Mouse (Mus musculus): Measurements from ENCODE around the gene Pip5kl1. TPM values are rescaled to one million over a fixed set of nuclear protein-coding genes. Genes with fewer than 3 reads are reported as not detected.

Gene Pip5kl1
- total and polyA plus RNA-seq, 3 experiments, result 0.13 to 0.71 TPM; not detected in 1

DNA sequence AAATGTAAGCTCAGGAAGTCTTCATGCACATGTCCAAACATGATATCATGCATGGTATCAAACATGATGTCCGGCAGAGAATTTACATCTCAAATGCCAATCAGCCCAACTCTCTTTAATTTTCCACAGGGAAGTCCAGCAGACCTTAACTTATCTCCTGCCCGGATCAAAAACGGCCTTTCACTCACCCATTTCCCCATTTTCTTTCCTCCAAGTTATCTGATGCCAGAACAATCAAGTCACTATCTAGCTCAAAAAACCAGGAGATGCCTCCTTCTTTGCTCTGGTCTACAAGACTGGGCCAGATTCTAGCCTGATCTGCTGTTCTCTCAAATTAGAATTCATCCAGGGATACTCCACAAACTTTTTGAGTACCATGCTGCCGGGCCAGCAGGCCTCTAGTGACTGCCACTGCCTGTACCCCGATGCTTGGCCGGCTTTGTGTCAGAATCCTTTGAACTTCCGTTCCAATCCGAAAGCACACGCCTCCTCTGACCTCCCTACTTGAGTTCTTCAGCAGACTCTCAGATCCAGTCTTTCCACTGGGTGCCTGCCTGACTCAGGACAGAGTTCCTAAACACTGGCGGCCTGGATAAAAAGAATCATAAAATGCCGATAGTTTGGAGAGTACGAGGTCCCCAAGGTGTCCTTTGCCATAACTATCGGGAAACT is 40.4 kb upstream of the Pip5kl1 start:
- Histone ChIP-seq H3K27me3 (ENCODE audit: insufficient read depth, low read length) (peaks cover 23% of the 10 kb centered on the region; the same call in 1 of the 2 replicates), H3K4me1 (ENCODE audit: insufficient read depth, low read depth, low read length) (peaks cover 66% of the 10 kb centered on the region), H3K9me3 (replicated peaks) (no peaks in the 10 kb centered on the region), H3K36me3 (replicated peaks) (peaks cover 12% of the 10 kb centered on the region), H3K4me3 (ENCODE audit: low read depth, low read length) (peak overlapping the region; percentile 87)
- ATAC-seq (ENCODE audit: extremely low read depth, insufficient number of reproducible peaks, low FRiP score, poor library complexity, severe bottlenecking), result no peak
- no peak for DNase-seq (ENCODE audit: low spot score)
- TF ChIP-seq GATA1 (IDR thresholded peaks at IDR 0.05; ENCODE audit: borderline replicate concordance, low read length), result no peak
- TF ChIP-seq POLR2AphosphoS5 (IDR thresholded peaks at IDR 0.05; ENCODE audit: insufficient replicate concordance, low read depth, low read length), result no peak
- TF ChIP-seq TAL1 (conservative IDR thresholded peaks at IDR 0.05; ENCODE audit: low read depth, low read length), result no peak
- TF ChIP-seq CTCF (IDR thresholded peaks at IDR 0.05; ENCODE audit: low read depth, low read length), result no peak
- TF ChIP-seq GATA2 (IDR thresholded peaks at IDR 0.05; ENCODE audit: borderline replicate concordance, low read depth, low read length), result no peak

DNA sequence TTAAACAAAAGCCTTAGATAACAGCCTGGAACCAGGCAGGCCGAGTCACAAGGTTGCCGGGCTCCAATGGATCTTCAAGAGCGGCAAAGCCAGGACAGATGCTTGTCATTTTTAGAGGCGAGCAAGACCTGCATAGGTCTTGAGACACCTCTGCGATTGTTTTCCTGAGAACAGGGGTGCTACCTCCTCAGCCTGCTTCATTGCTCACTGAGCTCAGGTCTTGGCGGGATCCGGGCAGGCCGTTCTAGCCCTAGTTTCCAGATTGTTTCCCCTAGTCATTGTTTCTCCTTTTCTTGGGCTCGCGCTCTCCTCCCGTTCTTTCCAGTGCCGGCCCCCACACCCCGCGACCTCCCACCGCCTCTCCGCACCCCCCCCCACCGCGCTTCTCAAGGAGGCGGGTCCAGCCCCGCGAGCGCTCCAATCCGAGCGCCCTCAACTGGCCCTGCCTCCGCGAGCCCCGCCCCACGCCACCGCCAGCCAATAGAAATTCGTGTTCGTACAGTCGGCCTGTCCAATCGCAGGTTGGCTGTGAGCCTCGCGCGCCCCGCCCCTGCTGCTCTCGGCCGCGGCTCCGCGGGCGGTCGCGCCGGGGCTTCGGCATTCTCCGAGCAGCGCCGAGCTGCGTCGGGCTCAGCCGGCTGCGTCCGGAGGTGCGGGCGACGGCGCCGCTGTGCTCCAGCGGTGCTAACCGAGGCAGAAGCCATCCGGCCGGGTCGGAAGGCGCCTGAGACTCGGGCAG is 39.7 kb upstream of the Pip5kl1 start, which contains the start of gene Fam102a:
Fam102a (plus strand) TSS at position 600 of the 739 bp plus-strand sequence.
- Histone ChIP-seq H3K9me3 (replicated peaks) (no peaks in the 10 kb centered on the region), H3K36me3 (replicated peaks) (peaks cover 19% of the 10 kb centered on the region), H3K27me3 (ENCODE audit: insufficient read depth, low read length) (peaks cover 26% of the 10 kb centered on the region; the same call in 1 of the 2 replicates), H3K4me3 (ENCODE audit: low read depth, low read length) (peak within 1 kb of the TSS; percentile 87), H3K4me1 (ENCODE audit: insufficient read depth, low read depth, low read length) (peaks cover 68% of the 10 kb centered on the region)
- ATAC-seq (ENCODE audit: extremely low read depth, insufficient number of reproducible peaks, low FRiP score, poor library complexity, severe bottlenecking) (peak; percentile 95), DNase-seq (ENCODE audit: low spot score) (peak; percentile 95)
- no peak for TF ChIP-seq TAL1 (conservative IDR thresholded peaks at IDR 0.05; ENCODE audit: low read depth, low read length)
- no peak for TF ChIP-seq CTCF (IDR thresholded peaks at IDR 0.05; ENCODE audit: low read depth, low read length)
- TF ChIP-seq GATA1 (IDR thresholded peaks at IDR 0.05; ENCODE audit: borderline replicate concordance, low read length), result no peak
- no peak for TF ChIP-seq POLR2AphosphoS5 (IDR thresholded peaks at IDR 0.05; ENCODE audit: insufficient replicate concordance, low read depth, low read length)
- TF ChIP-seq GATA2 (IDR thresholded peaks at IDR 0.05; ENCODE audit: borderline replicate concordance, low read depth, low read length), result no peak

DNA sequence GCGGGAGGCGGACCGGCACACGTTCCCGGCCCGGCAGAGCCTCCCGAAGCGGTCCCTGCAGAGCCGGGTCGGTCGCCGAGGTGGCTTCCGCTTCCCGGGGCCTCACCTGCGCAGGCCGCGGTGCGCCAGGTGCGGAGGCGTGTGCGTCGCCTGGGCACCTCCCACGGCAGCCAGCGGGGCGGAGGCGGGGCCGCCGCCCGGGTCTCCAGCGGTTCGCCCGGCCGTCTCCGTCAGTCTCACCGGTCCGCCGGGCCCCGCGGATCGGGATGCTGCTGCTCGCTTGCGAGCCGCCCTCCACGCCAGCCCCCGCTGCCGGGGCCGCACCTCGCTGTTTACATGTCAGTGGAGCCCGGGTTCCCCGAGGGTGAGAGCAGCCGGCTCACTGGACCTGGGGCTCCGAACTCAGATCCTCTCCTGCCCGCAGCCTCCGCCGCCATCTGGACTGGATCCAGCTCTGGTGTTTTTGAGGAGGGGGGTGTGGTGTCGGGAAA is 39.1 kb upstream of the Pip5kl1 start:
- Histone ChIP-seq H3K9me3 (replicated peaks) (no peaks in the 10 kb centered on the region), H3K4me1 (ENCODE audit: insufficient read depth, low read depth, low read length) (peaks cover 64% of the 10 kb centered on the region), H3K4me3 (ENCODE audit: low read depth, low read length) (peak overlapping the region; percentile 87), H3K36me3 (replicated peaks) (peaks cover 22% of the 10 kb centered on the region), H3K27me3 (ENCODE audit: insufficient read depth, low read length) (peaks cover 26% of the 10 kb centered on the region; the same call in 1 of the 2 replicates)
- no peak for TF ChIP-seq GATA2 (IDR thresholded peaks at IDR 0.05; ENCODE audit: borderline replicate concordance, low read depth, low read length)
- no peak for TF ChIP-seq CTCF (IDR thresholded peaks at IDR 0.05; ENCODE audit: low read depth, low read length)
- TF ChIP-seq POLR2AphosphoS5 (IDR thresholded peaks at IDR 0.05; ENCODE audit: insufficient replicate concordance, low read depth, low read length), result no peak
- TF ChIP-seq GATA1 (IDR thresholded peaks at IDR 0.05; ENCODE audit: borderline replicate concordance, low read length), result no peak
- no peak for TF ChIP-seq TAL1 (conservative IDR thresholded peaks at IDR 0.05; ENCODE audit: low read depth, low read length)
- ATAC-seq (ENCODE audit: extremely low read depth, insufficient number of reproducible peaks, low FRiP score, poor library complexity, severe bottlenecking) (no peak), DNase-seq (ENCODE audit: low spot score) (peak; percentile 53)

DNA sequence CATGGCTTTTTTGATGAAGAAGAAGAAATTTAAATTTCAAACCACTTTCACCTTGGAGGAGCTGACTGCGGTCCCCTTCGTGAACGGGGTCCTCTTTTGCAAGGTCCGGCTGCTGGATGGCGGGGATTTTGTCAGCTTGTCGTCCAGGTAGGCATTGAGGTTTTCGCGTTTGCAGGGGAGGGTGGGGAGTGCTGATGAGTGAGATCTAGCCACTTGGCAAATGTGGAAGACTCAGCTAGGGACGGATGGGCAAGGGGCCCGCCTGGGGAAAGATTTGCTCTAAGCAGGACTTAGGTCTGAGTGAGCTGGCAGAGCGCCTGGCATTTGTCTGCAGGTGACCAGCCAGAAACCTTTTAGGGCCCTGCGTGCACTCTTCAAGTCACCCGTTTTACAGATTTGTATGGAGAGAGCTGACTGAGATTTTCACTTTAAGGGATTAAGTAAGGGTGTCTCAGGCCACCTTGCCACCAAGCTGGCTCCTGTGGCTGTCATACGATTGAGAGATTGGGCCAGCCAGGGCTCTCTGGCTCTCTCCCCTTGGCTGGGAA is 38.4 kb upstream of the Pip5kl1 start:
- ATAC-seq (ENCODE audit: extremely low read depth, insufficient number of reproducible peaks, low FRiP score, poor library complexity, severe bottlenecking), result no peak
- Histone ChIP-seq H3K27me3 (ENCODE audit: insufficient read depth, low read length) (peaks cover 29% of the 10 kb centered on the region; the same call in 1 of the 2 replicates), H3K9me3 (replicated peaks) (no peaks in the 10 kb centered on the region), H3K36me3 (replicated peaks) (peaks cover 28% of the 10 kb centered on the region), H3K4me3 (ENCODE audit: low read depth, low read length) (peak overlapping the region; percentile 87), H3K4me1 (ENCODE audit: insufficient read depth, low read depth, low read length) (peaks cover 62% of the 10 kb centered on the region)
- DNase-seq (ENCODE audit: low spot score), result no peak
- TF ChIP-seq CTCF (IDR thresholded peaks at IDR 0.05; ENCODE audit: low read depth, low read length) (no peak), TAL1 (conservative IDR thresholded peaks at IDR 0.05; ENCODE audit: low read depth, low read length) (no peak)

DNA sequence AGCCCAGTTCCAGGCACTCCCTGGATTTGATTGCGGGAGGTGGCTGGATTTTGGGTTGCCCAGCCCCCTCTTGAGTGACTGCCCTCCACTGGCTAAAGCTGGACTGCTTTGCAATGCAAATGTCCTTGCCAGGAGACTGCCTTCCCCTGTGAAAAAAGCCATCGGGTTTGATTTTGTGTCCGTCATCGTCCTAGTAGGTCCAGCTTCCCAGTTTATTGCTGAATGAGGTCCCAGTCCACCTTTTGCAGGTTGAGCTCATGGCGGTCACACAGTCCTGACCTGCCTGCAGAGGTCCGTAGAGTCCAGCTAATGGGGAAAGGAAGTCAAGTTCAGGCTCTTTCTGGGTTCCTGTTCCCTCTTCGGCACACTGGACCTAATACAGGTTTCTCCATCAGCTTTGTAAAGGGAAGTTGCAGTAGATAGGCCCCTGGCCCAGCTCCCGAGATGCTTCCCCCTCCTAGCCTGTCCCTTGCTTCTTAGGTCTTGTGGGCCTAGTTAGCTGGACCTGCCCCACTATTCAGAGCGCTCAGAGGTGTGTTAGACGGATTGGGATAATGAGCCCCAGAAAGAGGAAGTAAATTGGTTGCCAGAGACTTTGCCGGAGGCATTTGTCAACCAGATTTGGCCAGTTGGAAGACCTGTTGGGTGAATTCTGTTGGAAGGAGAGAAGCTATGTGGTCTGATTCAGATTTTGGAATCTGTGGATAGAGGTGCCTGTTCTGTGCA is 37.8 kb upstream of the Pip5kl1 start:
- TF ChIP-seq POLR2AphosphoS5 (IDR thresholded peaks at IDR 0.05; ENCODE audit: insufficient replicate concordance, low read depth, low read length), result no peak
- TF ChIP-seq GATA1 (IDR thresholded peaks at IDR 0.05; ENCODE audit: borderline replicate concordance, low read length), result no peak
- no peak for TF ChIP-seq GATA2 (IDR thresholded peaks at IDR 0.05; ENCODE audit: borderline replicate concordance, low read depth, low read length)
- TF ChIP-seq CTCF (IDR thresholded peaks at IDR 0.05; ENCODE audit: low read depth, low read length), result no peak
- no peak for TF ChIP-seq TAL1 (conservative IDR thresholded peaks at IDR 0.05; ENCODE audit: low read depth, low read length)
- H3K36me3 ChIP-seq (replicated peaks), result peaks cover 32% of the 10 kb centered on the region
- peaks cover 67% of the 10 kb centered on the region for H3K4me1 ChIP-seq (ENCODE audit: insufficient read depth, low read depth, low read length)
- H3K9me3 ChIP-seq (replicated peaks), result no peaks in the 10 kb centered on the region
- H3K27me3 ChIP-seq (ENCODE audit: insufficient read depth, low read length), result peaks cover 27% of the 10 kb centered on the region; the same call in 1 of the 2 replicates
- DNase-seq (ENCODE audit: low spot score) (peak; percentile 54), ATAC-seq (ENCODE audit: extremely low read depth, insufficient number of reproducible peaks, low FRiP score, poor library complexity, severe bottlenecking) (no peak)
- H3K4me3 ChIP-seq (ENCODE audit: low read depth, low read length), result peak overlapping the region; percentile 87
